Mouse (Mus musculus) adrenal gland, postnatal 10 days (tissue): ENCODE measurements at regions not wholly inside any gene's neighbourhood (a gene's known extent, or its start where the extent isn't known, plus 50 kb on each side); places are given as distances from the start of the nearest gene placed in this dataset.

Experiments
- DNase-seq: peaks from one replicate; pipeline ENCODE4 v3.0.0; 2021; ENCODE audit warnings: mixed read lengths

DNA sequence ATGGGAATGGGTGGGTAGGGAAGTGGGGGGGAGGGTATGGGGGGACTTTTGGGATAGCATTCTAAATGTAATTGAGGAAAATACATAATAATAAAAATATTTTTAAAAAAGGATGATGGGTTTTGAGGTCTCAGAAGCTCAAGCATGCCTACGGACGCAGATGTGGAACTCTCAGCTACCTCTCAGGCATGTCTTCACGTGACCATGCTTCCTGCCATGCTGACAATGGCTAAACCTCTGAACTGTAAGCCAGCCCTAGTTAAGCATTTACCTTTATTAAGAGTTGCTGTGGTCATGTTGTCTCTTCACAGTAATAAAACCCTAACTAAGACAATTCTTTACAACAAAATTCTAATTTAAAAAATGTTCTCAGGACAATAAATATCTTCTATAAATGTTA, 80.0 kb downstream of the Tex36 start:
- DNase-seq, result no peak

DNA sequence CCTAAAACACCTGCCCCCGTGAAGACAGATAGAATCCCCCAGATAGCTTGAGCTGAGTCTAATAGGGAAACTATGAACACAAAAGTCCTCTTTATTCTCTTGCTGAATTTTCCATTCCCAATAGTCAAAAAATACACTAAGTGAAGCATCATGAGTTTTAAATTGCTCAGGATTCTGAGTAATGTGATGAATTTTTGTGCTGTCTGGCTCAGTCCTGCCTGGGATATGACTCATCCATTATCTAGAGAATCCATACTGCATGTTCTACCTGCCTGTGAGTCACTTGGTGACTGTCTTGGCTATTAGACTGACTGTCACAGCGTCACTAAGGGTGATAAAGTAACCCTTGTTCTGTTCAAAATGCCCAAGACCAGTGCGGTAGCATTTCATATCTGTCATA, 83.0 kb downstream of the Tex36 start:
- DNase-seq, result no peak

DNA sequence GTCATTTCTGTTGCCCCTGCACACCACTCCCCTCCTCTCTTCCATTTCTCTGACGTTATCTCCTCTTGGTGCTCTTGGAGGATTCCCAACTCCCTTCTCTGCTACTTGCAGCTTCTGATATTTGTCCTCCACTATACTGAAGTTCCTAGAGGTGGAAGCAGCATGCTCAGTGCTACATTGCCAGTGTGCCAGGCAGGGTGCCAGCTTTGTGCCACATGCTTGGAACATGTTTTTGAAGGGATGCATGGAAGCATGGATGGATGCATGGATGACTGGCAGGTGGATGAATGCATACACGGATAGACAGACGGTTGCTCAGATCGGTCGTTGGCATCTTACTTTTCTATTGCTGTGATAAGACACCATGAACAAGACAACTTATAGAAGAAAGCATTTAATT, 84.4 kb downstream of the Tex36 start:
- no peak for DNase-seq

DNA sequence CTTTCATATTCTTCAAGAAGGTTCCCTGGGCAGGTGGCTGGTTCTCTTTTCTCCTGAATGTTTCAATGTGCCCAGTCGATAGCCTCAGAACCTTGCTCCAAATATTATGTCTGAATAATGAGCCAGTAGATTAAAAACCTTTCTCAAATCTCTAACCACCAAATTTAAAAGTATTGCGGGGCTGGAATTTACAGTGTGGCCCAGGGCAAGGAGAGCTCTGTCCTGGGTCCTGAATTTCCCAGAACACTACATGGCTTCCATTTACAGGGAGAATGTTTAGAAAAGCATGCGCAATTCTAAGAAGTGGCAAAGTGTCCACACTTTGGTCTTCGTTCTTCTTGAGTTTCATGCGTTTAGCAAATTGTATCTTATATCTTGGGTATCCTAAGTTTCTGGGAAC, 91.0 kb downstream of the Tex36 start:
- DNase-seq, result peak; percentile 53

DNA sequence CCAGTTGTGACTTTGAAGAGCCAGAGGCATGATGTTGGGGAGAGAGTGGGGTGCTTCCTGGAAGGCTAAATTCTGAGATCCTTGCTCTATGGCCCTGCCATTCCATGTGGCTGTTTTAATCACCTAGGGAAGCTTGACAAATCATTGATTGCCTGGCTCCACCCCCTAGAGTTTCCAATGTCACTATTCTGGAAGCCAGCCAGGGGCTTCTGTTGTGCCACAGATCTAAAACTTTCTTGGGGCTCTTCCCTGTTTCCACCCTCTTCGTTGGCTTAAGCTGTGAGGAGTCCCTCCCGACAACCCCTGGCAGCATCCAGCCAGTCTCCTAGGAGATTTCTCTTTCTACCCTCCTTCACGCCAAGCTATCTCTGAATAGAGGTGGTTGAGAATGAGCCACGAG, 92.5 kb downstream of the Tex36 start:
- DNase-seq, result no peak

DNA sequence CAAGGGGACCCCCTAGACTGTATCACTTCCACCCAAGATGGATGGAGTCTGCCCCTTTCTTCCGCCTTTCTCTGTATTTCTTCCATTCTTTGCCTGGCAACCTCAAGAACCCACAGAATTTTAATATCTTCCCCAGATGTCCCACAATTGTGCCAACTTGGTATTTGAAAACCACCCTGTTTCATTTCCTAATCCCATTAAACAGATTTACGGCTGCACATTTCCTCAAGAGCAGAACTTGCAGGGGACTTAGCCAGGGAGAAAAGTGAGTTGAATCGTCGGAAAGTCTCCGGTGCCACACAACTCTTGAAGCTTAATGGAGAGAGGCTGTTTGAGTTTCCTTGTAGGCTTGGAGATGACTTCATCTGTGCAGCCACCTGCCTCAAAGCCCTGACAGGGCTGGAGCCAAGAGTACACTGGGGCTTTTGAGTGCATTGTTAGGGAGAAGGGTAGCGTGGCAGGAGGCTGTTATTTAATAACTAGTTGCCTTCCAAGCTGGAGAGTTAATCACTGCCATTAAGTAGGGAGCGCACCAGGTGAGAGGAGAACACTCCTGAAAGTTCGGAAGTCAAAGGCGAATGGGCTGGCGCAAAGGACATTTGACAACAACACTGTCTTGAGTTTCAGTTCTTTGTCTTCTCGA, 93.5 kb downstream of the Tex36 start:
- DNase-seq, result no peak

DNA sequence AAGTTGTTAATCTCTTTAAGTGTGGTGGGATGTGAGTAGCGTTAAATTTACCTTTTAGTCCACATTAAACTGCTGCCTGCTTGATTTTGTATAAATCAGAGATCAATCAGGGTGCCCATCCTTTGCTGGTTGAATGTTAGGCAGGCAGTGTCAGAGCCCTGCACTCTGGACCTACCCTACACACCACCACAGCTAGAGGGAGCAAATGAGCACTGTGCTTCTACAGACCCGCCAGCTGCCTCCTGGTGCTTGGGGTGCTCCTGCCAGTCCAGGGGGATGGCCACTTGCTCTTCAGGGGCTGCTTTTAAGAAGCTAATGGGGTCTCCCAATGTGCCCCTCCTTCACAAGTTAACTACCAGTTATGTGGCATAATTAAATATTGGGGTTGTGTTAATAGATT, 96.3 kb downstream of the Tex36 start:
- DNase-seq, result no peak

DNA sequence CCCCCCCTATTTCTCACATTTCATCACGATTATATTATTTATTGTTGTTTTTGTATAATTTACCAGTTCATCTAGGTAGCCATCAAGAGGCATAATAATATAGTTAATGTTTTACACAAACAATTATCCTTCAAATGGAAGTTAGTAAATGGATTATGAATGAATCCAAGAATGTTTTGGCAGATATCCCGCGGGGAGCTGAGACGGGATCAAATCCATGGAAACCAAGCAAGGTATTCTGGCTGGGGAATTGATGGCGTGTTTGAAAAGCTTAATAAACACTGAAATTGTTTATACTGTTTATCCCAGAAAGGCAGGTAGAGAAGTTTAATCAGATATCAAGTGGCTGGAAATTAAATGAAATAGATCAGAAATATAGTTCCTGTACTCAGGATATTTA, 98.0 kb downstream of the Tex36 start:
- no peak for DNase-seq

DNA sequence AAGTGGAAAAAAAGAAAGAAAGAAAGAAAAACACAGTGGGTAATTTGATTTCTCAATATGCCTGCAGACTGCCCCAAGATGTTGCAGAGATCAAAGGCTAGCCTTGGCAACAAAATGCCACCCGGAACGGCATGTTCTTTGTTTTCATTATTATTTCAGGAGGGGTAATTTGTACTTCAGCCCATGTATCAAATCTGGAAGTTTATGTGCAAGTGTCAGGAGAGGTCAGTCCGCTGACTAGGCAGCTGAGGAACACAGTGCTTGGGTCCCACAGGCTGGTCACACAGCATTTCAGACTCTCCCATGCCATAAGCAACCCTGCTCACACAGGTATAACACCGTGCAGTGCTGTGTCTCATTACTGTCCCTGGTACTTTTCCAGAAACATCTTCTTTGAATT, 99.2 kb downstream of the Tex36 start:
- peak; percentile 14 for DNase-seq

DNA sequence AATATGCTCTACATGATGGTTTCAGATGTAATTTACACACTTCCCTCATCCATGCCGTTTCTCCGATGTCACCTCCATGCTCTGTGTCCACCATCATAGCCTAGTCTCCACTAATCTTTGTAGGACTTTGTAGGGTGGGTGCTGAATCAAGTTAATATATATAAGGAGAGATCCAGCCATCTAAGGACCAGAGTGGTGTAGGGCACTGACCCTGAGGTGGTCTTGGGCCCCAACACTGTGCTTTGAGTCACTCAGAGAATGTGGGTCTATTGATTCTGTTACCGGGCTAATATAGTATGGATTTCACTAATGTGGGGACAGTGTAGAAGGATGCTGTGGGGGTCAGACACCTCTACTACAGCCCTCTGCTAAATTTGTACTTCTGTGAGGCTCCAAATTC, 104.4 kb downstream of the Tex36 start:
- DNase-seq, result no peak

DNA sequence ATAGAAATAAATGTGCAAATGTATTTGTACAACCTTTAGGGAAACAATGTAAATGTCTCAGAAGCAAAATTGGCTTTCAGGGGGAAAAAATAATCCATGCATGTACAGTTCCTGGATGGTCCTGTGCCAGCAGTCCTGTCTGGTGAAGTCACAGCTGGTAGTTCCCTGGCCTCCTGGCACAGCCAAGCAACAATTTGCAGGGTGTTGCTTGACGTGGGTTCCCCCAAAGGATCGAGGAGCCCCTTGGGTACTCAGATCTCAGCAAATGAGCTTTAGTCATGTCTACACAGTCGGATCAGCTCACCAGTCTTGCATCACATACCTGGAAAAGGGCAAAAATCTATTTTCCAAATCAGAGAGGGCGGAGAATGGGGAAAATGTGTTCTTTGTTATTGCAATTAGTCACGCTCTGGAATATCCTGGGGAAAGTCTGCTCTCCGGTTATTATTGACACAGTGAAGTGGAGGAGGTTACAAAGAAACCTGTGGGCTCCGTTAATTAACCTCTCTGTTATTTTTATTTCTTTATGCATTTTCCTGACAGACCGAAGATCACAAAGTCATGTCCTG, 106.9 kb downstream of the Tex36 start:
- no peak for DNase-seq

DNA sequence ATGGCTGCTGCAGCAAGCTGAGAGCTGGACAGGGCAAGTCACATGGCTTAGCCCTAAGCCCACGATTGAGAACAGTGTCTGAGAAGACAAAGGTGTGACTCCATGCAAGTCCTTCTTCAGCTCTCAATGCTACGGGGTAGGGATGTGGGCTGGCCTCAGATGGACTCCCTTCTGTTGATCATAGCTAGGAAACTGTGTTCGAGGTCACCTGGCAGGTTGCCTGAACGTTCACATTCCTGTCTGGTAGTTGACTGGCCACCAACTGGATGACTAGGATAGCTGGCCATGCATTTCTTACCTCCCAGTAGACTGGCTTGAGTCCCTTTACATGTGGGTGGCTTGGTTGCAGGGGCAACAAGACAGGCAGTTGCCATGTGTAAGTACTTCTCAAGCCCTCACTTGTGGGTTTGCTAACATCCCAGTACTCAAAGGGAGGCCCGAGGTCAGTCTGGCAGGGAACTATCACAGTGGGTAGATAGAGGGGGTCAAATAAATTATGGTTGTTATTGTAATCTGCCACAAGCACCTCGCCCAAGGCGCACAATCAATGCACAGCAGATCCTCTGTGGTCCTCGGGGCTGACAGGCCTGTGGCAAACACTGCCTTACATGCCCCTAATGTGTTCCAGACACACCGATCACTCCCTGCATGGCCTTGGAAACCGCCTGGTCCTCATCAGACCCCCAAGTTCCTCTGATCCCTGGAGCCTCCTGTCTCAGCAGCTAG, 107.5 kb downstream of the Tex36 start:
- peak; percentile 44 for DNase-seq

DNA sequence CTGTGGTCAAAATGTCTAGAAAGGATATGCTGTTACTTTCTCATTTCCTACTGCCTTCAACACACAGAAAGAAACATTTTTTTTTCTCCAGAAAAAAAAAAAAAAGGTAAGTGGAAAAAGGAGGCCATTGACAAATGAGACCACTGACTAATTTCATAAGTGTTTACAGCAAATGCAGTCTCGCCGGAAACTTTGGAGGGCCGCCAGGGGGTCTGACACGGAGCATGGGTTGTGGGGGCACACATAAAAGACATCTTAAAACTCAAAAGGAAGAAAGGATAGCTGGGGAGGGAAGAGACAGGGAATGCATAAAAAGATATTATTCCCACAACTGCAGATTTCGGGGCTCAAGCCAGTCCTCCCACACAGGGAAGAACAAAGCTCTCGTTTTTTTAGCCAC, 109.3 kb downstream of the Tex36 start:
- DNase-seq, result no peak

DNA sequence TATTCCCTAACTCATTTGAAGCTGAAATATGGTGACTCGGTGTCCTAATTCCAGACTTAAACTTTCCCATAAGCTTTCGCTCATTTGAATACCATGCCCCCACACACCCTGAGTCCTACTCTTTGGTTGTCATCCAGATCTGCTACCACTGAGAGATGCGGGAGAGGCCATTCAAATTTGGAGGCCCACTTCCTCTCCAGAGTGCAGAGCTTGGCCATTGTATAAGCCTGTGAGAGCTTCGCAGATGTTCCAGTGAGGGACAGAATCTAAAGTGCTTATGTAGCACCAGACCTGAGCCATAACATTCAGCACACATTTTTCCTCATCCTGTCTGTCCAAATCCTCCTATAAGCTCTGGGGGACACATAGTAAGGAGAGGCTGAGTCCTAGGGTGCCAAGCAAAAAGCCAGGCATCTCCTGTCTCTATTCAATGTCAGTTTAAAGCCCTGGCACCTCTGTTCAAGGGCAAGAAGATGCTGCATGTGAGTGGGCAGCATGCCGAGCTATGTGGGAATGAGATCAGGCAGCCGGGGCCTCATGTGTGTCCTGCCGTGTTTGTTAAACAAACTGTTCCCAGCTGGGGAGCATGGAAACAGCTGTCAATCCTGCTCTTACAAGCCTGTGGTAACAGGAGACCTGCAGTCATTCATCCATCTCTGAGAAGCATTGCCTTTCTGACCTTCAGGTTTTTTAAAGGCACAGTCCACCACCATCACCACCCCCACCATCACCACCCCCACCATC, 113.9 kb downstream of the Tex36 start:
- peak; percentile 28 for DNase-seq

DNA sequence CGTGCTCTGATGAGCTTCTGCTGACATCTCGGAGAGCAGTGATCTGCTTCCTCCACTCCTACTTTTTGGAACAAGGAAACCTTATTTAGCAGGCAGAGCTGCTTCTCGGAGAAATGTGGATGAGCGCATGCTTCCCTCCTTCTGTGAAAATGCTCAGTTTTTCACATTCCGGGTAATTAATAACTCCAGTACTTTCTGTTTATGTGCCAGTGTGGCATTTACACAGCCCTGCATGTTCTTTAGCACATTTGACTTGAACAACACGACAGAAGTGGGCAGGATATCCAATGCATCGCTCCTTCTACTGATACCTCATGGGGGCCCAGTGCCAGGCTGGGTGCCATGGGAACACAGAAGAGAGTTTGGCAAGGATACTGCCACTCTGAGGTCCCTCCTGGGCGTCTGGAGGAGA, 117.5 kb downstream of the Tex36 start:
- DNase-seq, result peak; percentile 34

DNA sequence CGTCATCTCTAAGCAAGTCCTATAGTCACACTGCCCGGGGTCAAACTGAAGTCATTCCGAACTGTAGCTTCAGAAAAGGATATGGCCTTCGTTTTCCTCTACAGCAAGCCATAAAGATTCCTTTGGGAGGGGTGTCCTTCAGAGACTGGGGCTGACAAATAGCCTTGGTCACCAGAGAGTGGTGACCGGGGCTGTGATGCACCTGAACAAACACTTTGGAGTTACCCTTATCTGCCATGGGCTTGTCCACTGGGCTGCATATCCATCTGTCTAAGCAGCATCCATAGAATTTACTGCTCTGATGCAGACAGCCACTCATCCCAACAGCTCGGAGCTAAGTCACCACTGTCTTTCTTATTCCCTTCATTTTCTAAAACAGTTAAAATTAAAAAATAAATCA, 120.4 kb downstream of the Tex36 start:
- DNase-seq, result no peak

DNA sequence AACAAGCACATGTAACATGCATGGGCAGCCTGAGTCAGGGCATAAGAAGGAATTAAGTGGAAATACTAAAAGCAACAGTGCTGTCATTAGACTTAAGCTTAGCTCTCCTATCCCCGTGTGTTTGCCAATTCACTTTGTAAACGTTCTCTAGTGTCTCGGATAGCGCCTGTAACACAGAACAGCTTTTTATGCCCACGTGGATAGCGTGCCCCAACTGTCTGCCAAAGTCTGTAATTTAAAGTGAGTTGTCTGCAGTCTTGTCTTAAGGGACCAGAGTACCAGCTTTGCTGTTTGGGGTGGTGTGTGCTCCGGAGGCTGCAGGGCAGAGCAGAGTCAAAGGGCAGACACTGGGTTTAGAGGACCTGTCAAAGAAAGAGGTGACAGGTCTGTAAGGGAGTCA, 122.3 kb downstream of the Tex36 start:
- no peak for DNase-seq

DNA sequence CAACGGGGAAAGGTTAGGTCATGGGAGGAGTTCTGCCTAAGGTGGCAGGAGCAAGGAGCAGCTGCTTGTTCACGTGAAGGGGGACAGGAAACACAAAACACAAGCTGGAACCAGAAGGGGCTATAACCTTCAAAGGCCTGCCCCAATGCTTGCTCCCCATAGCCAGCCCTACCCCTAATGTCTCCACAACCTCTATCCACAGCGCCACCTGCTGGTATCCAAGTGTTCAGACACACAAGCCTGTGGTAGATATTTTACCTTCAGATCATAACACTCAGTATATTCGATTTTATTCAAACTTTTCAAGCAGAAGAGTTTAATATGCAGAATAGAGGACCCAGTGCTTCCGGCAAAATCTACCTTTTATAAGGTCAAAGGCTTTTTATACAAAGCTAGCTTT, 124.0 kb downstream of the Tex36 start:
- no peak for DNase-seq

DNA sequence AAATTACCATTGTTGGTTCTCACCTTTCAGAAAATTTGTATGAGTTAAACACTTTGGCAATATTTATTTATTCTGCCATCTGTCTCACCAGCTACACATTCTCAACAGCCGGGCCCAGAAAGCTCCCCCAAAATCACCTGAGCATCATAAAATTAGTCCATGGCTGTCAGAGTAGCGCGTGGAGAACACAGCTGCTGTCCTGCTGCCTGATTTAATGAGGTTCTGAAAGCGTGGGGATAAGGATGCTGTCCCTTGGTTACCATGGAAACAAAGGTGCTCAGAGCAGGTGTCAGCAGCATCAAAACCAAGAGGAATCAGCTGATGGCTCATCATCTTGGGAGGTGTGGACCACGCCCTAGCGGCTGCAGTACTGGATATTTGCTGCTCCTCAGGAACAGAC, 124.7 kb downstream of the Tex36 start:
- no peak for DNase-seq

DNA sequence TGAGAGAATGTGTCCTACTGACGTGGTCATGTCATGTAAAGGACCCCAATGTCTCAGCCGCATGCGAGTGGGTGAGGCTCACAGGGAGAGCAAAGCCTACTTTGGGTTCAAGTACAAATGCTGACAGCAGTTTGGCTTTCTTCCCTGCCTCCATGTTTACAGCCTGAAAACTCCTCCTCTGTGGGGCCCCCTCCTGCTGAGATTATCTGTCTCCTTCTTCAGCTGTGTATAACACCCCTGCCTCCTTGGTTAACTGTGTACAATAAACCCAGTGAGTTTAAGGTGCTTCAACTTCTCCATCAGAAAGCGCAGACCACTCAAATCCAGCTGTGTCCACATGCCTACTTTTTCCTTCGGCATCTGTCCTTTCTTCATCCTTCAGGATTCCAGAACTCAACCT, 130.3 kb downstream of the Tex36 start:
- no peak for DNase-seq

DNA sequence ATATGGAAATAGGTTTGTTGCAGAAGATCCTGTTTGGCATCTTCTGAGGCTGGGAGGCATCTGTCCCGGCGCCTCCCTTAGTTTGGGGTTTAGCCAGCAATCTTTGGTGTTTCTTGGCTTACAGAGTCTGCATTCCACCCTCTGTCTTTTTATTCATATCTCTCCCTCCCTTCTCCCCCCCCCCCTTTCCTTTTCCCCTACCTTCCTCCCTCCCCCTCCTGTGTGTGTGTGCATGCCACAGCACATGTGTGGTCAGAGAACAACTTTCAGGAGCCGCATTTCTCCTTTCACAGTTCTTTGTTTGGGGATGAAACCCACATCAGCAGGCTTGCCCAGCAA, 131.4 kb downstream of the Tex36 start:
- DNase-seq, result no peak

DNA sequence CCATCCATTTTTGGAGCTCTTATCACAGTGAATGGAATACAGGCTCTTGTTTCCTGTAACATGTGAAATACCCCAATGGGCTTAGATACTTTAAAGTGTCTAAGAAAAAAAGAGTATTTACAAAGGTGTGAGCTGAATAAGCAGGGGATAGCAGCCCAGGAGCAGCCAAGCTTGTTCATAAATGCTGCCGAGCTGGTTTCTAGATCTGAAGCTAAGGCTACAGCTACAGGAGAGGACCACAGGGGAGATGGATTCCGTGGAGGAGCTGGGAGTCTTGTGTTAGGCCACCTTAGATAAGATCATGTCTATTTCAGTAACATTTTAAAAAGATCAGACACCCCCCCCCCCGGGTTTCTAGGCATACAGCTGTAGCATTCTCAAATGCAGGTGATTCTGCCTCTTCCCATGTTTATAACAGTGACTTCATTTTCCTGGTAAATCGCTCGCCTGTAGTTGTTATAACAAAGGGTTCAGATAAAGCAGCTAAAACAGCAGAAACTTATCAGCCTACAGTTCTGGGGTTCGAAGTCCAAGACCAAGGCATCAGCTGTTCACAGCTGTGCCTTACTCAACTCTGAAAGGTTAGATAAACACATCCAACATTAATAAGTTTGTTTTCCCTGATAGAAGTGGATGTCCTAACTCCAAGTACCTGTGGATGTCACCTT, 131.9 kb downstream of the Tex36 start:
- no peak for DNase-seq

DNA sequence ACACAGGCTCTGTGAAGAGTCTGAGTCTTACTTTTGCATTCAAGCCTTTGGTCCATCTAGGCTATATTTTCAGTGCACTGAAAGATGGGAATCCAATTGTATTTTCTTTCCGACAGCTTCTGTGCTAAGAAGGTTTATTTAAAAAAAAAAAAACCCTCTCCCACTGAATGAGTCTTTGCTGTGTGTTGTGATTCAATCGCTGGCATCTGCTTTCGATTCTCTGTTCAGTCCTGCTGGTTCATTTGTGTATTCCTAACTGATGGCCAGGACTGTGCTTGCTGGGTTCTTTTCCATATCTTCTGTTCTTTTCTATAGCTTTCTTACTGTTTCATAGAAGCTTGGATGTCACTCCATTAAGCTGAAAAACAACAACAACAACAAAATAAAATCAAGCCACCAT, 132.9 kb downstream of the Tex36 start:
- no peak for DNase-seq
